Mouse (Mus musculus) C2C12 (cell line): ENCODE measurements at regions not wholly inside any gene's neighbourhood (a gene's known extent, or its start where the extent isn't known, plus 50 kb on each side); places are given as distances from the start of the nearest gene placed in this dataset.
A peak's percentile ranks its signal among the peaks of the same experiment; 100 is the strongest.

ENCODE experiments used
- H3K27me3 ChIP-seq: one replicate; pipeline ENCODE4 v1.6.1; 2011; ENCODE audit not compliant: control insufficient read depth, insufficient read depth, insufficient read length
- H3K36me3 ChIP-seq: one replicate; pipeline ENCODE4 v1.6.1; 2011; ENCODE audit not compliant: control insufficient read depth, insufficient read depth
- H3K4me3 ChIP-seq: one replicate; pipeline ENCODE4 v1.5.1; 2011; ENCODE audit warnings: mild to moderate bottlenecking, control low read depth; ENCODE audit not compliant: poor library complexity, insufficient read depth, severe bottlenecking
- H3K79me2 ChIP-seq: one replicate; pipeline ENCODE4 v1.6.1; 2011; ENCODE audit not compliant: control insufficient read depth, insufficient read depth
- H3K79me3 ChIP-seq: one replicate; pipeline ENCODE4 v1.6.1; 2011; ENCODE audit warnings: low read depth, control low read depth
- H3ac ChIP-seq: one replicate; pipeline ENCODE3; 2011; ENCODE audit warnings: low read depth; ENCODE audit not compliant: control insufficient read depth, insufficient read length
- CEBPB ChIP-seq: IDR thresholded peaks from one replicate; pipeline ENCODE4 v1.6.1; 2011; ENCODE audit warnings: low read depth, mild to moderate bottlenecking, control low read depth, moderate library complexity
- CTCF ChIP-seq: IDR thresholded peaks from one replicate; pipeline ENCODE4 v1.5.1; 2011; ENCODE audit not compliant: control insufficient read depth, insufficient read depth, insufficient read length
- FOSL1 ChIP-seq: IDR thresholded peaks from one replicate; pipeline ENCODE4 v1.8.0; 2011; ENCODE audit warnings: mild to moderate bottlenecking, low read length; ENCODE audit not compliant: poor library complexity, insufficient read depth, severe bottlenecking
- MAX ChIP-seq: IDR thresholded peaks from one replicate; pipeline ENCODE4 v1.6.1; 2011; ENCODE audit warnings: mild to moderate bottlenecking, control low read depth
- MYOD1 ChIP-seq: IDR thresholded peaks from one replicate; pipeline ENCODE4 v1.6.1; 2011; ENCODE audit warnings: low read depth; ENCODE audit not compliant: control insufficient read depth, insufficient read length
- MYOG ChIP-seq: IDR thresholded peaks from one replicate; pipeline ENCODE4 v1.6.1; 2011; ENCODE audit not compliant: control insufficient read depth, insufficient read length; ENCODE audit errors: extremely low read depth
- USF1 ChIP-seq: IDR thresholded peaks from one replicate; pipeline ENCODE4 v1.6.1; 2011; ENCODE audit warnings: low read depth, mild to moderate bottlenecking, control low read depth, moderate library complexity

DNA sequence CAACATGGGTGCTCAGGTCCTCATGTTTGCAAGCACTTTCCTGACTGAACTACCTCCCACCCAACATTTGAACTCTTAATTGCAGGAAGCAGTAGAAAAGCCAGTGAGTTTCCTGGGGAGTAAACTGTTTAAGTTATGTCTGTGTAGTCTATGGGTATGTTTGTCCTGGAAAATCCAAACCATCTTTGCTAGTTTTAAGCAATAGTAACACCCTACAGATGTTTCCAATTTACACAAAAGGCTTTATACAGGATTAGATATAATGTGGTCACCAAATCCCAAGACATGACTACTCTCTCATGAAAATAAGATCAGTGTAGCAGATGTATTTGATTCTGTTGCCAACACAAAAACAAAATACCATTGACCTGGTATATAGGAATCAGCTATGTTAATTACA is 421.1 kb upstream of the 4930452B06Rik start:
- Histone ChIP-seq H3K27me3 (no peaks in the 10 kb centered on the region), H3K79me3 (no peaks in the 10 kb centered on the region), H3K79me2 (no peaks in the 10 kb centered on the region), H3ac (no peak overlapping the region), H3K36me3 (no peaks in the 10 kb centered on the region), H3K4me3 (no peak overlapping the region)
- TF ChIP-seq FOSL1 (no peak), MYOG (no peak), CEBPB (no peak), CTCF (no peak), MYOD1 (no peak), MAX (no peak), USF1 (no peak)

DNA sequence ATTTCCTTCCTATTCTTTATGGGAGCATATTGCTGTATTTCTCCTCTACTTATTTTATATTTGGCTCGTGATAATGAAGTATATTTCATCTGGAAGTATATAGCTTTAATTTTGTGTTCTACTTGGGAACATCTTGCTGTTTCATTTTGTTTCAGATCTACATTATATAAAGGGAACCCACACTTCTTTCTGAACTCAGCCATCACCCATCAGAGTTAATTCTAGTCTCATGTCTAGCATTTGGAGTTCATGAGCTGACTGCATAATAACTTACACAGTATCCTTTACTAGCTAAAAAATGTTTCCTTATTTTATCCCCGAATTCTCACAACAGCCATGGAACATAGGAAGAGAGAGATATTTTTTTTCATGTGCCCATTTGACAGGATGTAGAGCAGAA is 413.6 kb upstream of the 4930452B06Rik start:
- no peaks in the 10 kb centered on the region for H3K79me3 ChIP-seq
- H3K36me3 ChIP-seq: no peaks in the 10 kb centered on the region
- H3K27me3 ChIP-seq: no peaks in the 10 kb centered on the region
- no peak overlapping the region for H3K4me3 ChIP-seq
- no peak for TF ChIP-seq CEBPB
- no peak for TF ChIP-seq MYOD1
- no peak for TF ChIP-seq FOSL1
- TF ChIP-seq MYOG: no peak
- no peak for TF ChIP-seq CTCF
- TF ChIP-seq USF1: no peak
- TF ChIP-seq MAX: no peak
- H3K79me2 ChIP-seq: no peaks in the 10 kb centered on the region
- no peak overlapping the region for H3ac ChIP-seq

GRCm38 (mm10) chr14:9079014-9079413 is 413.0 kb upstream of the 4930452B06Rik start:
- H3K79me2 ChIP-seq: no peaks in the 10 kb centered on the region
- no peak overlapping the region for H3K4me3 ChIP-seq
- no peaks in the 10 kb centered on the region for H3K79me3 ChIP-seq
- TF ChIP-seq USF1: no peak
- no peak for TF ChIP-seq CTCF
- H3ac ChIP-seq: no peak overlapping the region
- H3K27me3 ChIP-seq: no peaks in the 10 kb centered on the region
- H3K36me3 ChIP-seq: no peaks in the 10 kb centered on the region

DNA sequence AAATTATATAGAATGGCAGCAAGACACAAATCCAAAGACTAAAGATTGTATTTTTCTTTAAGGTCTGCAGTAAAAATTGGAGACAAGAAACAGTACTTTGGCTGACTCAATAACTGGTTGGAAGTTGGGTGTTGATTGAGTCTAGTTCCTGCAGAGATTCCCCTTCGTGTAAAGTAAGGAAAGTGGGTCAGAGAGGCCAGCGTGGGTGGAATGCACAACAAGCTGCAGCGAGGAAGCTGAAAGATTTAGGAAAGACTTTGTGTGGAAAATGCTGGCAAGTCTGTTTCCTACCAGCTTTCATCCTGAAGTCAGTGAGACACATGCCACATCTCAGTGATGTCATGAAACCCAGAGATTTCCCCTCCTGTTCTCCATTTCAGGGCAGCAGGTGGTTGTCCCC is 405.1 kb upstream of the 4930452B06Rik start:
- no peak overlapping the region for H3K4me3 ChIP-seq
- no peaks in the 10 kb centered on the region for H3K79me2 ChIP-seq
- TF ChIP-seq MYOG: no peak
- TF ChIP-seq USF1: no peak
- TF ChIP-seq MYOD1: no peak
- TF ChIP-seq FOSL1: no peak
- no peak for TF ChIP-seq CTCF
- TF ChIP-seq CEBPB: no peak
- TF ChIP-seq MAX: no peak
- H3ac ChIP-seq: no peak overlapping the region
- H3K79me3 ChIP-seq: no peaks in the 10 kb centered on the region
- no peaks in the 10 kb centered on the region for H3K36me3 ChIP-seq
- H3K27me3 ChIP-seq: no peaks in the 10 kb centered on the region

DNA sequence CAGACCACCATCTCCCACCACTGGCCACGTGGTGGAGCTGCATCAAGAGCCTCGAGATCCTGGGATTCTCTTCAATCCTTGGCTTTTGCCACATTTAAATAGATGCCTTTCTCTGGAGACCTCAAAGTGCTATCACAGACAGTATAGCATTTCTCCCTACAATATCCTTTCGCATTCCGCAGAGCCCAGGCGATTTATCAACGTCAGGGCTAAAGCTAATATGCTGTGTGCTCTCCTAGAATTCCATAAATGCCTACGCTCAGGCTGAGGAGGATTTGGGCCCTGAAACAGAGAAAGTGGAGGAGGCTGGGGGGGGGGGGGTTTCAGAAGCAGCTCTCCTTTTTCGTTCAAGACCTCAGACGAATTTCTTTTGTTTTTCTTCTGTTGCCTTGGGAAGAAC is 394.0 kb upstream of the 4930452B06Rik start:
- Histone ChIP-seq H3K79me3 (no peaks in the 10 kb centered on the region), H3K79me2 (no peaks in the 10 kb centered on the region), H3K27me3 (no peaks in the 10 kb centered on the region), H3ac (no peak overlapping the region), H3K4me3 (no peak overlapping the region), H3K36me3 (no peaks in the 10 kb centered on the region)
- TF ChIP-seq MAX (no peak), CEBPB (no peak), USF1 (no peak), FOSL1 (no peak), CTCF (no peak), MYOG (no peak), MYOD1 (no peak)

- H3ac ChIP-seq: no peak overlapping the region
- TF ChIP-seq USF1 (no peak), FOSL1 (no peak), MAX (no peak)
- no peak overlapping the region for H3K4me3 ChIP-seq
- H3K79me3 ChIP-seq: no peaks in the 10 kb centered on the region
- H3K79me2 ChIP-seq: no peaks in the 10 kb centered on the region
- no peaks in the 10 kb centered on the region for H3K27me3 ChIP-seq
- no peaks in the 10 kb centered on the region for H3K36me3 ChIP-seq
These were observed 362.8 kb upstream of the 4930452B06Rik start for GRCm38 (mm10) chr14:9028811-9029210.

DNA sequence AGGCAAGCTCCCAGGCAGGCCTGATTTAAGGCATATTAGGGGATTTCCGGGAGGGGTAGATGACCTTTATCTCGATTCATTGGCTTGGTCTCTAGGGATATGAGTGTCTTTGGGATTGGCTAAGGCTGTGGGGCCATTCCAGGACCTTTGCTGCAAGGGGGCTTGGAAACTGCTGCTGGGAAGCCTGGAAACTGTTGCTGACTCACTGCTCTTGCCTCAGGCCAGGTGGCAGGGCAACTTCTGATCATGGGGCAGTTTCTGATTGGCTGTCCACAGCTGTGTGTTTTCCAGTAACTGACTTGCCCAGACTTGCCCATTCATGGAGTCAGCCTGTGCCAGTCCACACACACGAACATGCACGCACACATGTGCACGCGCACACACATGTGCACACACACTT is 349.8 kb upstream of the 4930452B06Rik start:
- Histone ChIP-seq H3K27me3 (no peaks in the 10 kb centered on the region), H3ac (no peak overlapping the region), H3K36me3 (no peaks in the 10 kb centered on the region), H3K79me2 (no peaks in the 10 kb centered on the region), H3K4me3 (no peak overlapping the region), H3K79me3 (no peaks in the 10 kb centered on the region)
- TF ChIP-seq MYOD1 (peak; percentile 14), CTCF (no peak)
